Mouse (Mus musculus) monocyte, adult 5-6 weeks (primary cell): ENCODE results near the gene Sf3b4. TPM values are rescaled to one million over a fixed set of nuclear protein-coding genes. Genes with fewer than 3 reads are reported as not detected.

Experiments used
- ATAC-seq: fragments of 153-309, 156-312 bp; replicated peaks from 2 replicates; pipeline ENCODE4 v1.8.0; 2017; ENCODE audit warnings: mild to moderate bottlenecking; ENCODE audit not compliant: low TSS enrichment, insufficient number of reproducible peaks, severe bottlenecking, poor library complexity, low FRiP score
- total RNA-seq: library from RNA; stranded (forward); fragments of 200-1000, 200-491, 200-594 nt; gene quantifications from 3 replicates; pipeline ENCODE4 v1.2.3, GENCODE M21; 2017

Gene Sf3b4
- 4.0 to 14.2 TPM (median 7.5 TPM) in 3 replicates for total RNA-seq

DNA sequence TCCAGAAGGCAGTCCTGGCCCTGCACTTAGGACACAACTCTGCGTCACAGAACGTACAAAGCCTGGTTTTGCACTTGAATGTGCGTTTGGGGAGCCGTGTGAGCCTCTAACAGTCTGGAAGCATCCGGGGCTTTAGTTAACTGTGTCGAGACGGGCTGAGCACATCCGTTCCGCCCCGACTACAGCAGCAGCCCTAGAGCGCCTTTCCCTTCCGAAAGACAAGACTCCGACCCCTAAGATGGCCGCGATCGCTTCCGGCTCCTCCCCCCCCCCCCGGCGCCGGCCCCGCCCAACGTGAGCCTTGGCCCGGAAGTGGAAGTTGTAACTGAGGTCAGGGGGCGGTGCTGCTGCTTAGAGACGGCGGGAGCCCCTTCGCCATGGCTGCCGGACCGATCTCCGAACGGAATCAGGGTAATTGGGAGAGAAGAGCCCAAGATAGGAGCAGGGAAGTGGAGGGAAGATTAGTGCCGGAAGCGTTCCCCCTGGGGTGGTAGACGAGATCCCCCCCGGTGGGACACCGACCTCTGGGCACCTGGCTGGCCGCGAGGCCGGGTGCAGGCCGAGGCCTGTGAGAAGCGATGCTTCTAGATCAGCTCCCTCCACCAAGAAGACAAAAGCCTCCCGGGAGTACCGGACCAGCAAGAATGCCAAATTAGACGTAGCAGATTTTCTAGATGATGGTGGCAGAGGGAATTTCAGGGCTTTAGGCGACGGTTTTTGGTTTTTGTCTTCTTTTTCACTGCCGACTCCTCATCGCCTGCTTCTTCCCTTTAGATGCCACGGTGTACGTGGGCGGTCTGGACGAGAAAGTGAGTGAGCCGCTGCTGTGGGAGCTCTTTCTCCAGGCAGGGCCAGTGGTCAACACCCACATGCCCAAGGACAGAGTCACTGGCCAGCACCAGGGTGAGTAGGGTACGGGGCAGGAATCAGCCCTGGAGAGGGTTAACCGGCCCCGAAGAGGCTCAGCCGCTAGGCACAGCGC is at the start of gene Sf3b4:
Sf3b4 (plus strand) TSS at position 136 of the 982 bp plus-strand sequence.
- ATAC-seq, result peak; percentile 88

DNA sequence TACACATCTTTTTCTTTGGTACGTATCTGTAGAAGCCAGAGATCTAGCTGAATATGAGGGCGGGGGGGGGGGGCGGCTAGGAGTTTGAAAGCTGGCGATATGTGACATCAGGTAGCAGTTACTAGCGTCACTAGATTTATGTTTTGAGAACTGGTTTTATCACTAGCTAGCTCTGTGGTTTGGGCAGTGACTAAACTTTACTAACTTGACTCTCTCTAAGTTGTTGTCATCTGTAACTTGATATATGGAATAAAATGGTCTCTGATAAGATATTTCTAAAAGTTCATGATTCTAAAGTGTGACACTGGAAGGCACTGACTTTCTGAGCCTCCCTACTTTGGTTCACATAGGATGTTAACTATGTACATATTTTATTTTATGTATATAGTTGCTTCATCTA is 47.9 kb upstream of the Sf3b4 start:
- ATAC-seq, result no peak

DNA sequence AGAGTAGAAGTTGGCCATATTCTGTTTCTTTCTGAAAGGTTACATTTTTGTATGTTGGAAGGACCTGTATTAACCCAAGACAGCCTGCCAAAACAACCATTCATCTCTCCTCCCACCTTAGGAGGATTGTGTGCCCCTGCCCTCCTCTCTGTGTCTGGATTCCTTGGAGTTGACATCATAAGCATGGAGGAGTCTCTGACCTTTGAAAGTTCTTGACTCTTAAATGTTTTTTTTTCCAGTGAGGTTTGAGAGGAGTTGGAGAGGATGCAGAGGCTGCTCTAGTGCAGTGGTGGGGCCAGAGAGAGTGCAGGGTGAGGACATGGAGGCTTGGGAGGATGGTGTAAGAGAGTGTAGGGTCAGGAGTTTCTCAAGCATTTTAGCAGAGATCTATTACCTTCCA is 44.0 kb upstream of the Sf3b4 start:
- ATAC-seq, result no peak

- ATAC-seq, result no peak
These were observed 39.7 kb upstream of the Sf3b4 start for GRCm38 (mm10) chr3:96132478-96132877.

DNA sequence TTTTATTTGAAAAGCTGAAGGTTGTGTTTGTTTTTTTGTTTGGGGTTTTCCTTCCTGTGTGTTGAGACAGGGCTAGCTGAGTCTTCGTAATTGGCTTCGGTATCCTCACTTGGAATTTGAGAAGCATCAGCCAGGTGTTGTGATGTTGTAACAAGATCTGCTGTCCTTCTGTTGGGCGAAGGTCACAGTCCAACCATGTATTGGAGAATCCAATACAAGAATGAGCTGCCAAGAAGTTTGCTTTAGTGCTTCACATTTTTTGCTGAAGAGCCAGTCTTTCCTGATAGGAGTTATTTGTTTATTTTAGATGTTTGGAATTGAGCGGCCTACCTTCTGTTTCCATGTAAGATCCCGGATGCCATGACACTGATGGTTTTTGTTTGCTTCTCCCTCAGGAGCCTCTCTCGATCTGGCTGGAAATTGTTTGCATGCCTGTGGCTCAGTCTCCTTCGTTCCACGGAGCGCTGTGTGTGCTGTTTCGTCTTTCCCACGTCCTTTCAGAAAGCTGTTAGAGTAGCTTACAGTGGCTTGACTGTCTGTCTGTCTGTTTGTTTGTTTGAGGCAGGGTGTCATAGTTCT is 38.7 kb upstream of the Sf3b4 start:
- no peak for ATAC-seq

DNA sequence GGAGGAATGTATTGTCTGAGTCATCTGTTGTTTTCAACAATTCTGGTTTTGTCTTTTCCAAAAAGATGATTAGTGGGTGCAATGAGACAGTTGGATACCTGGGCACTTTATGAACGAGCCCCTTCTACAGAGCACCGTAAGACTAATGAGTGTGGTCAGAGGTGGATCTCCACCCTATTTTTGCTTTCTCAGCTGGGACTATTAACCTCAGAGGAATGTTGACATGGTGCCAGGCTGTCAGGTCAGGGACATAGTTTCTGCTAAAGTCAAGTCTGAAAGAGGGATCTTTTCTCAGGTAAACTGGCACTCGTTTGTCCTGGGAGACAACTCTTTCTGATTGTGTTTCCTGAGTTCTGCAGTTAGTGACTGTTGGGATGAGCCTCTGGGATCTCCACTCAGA is 37.1 kb upstream of the Sf3b4 start:
- ATAC-seq, result no peak

- peak; percentile 86 for ATAC-seq
These were observed 24.2 kb upstream of the Sf3b4 start for GRCm38 (mm10) chr3:96147950-96148349.

DNA sequence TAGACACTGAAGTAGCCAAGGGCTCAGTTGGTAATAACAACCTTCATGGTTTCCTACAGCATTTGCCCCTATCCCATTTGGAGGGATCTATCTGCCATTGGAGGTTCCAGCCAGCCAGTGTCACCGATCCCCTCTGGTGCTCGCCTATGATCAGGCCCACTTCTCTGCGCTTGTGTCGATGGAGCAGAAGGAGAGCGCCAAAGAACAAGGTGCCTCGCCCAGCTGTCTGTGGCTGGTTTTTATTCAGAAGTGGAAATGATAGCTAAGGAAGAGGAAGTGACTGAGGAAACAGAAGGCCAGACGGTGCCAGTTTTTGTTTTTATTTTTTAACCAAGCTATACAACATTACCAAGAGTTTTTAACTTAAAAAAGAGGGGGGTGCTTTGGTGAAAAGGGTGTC is 20.3 kb upstream of the Sf3b4 start:
- ATAC-seq, result no peak

- ATAC-seq, result no peak
These were observed 19.5 kb upstream of the Sf3b4 start for GRCm38 (mm10) chr3:96152611-96153010.

DNA sequence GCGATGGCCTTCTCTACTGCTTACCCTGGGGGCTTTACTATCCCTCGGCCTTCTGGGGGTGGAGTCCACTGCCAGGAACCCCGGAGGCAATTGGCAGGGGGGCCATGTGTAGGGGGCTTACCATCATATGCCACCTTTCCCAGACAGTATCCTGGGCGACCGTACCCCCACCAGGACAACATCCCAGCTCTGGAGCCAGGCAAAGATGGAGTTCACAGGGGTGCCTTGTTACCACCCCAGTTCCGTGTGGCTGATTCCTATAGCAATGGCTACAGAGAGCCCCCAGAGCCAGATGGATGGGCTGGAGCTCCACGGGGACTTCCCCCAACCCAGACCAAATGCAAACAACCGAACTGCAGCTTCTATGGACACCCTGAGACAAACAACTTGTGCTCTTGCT is 16.6 kb upstream of the Sf3b4 start:
- ATAC-seq, result no peak

DNA sequence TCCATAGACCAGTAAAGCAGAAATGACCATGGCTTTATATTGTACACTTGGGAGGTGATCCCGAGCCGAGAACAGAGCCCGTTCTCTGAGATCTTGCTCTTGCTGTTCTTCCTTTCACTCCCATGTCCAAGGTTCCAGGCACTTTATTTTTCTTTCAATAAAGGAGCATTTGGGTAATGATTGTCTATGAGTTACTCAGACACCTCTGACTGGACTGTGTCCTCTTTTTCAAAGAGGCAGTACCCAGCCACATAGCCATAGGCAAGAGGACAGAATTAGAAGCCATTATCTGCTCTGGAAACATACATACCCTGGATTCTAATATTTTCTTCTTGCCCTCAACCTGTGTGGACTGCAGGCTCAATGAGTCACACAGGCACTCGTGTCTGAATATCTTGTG is 12.3 kb upstream of the Sf3b4 start:
- no peak for ATAC-seq

DNA sequence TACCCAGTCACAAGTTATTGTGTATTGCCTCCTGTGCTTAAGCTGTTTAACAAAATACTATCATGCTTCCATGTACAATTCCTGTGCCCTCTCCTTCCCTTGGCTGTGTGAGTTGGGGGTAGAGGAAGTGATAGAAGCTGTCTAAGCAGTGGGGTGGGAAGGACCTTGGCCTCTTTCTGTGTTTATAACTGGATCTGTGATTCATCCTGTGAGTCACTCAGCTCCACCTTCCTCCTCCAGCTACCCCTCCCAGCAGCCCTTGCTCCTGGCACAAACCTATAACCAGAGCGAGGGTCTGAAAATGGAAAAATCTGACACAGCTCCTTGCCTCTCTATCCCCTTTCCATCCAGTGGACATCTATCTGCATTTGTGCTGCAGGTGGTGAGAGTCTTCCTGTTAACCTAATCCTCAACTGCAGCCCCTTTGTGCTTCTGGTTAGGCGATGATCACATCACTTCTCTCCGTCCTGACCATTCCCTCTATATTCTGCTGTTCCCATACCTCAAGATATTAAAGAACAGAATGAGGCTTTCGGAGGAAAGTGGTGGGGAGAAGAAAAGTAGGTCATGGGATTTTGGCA is 11.8 kb upstream of the Sf3b4 start:
- ATAC-seq, result 0 out of 2 replicates have a peak, but pooled peaks have one; percentile 15

DNA sequence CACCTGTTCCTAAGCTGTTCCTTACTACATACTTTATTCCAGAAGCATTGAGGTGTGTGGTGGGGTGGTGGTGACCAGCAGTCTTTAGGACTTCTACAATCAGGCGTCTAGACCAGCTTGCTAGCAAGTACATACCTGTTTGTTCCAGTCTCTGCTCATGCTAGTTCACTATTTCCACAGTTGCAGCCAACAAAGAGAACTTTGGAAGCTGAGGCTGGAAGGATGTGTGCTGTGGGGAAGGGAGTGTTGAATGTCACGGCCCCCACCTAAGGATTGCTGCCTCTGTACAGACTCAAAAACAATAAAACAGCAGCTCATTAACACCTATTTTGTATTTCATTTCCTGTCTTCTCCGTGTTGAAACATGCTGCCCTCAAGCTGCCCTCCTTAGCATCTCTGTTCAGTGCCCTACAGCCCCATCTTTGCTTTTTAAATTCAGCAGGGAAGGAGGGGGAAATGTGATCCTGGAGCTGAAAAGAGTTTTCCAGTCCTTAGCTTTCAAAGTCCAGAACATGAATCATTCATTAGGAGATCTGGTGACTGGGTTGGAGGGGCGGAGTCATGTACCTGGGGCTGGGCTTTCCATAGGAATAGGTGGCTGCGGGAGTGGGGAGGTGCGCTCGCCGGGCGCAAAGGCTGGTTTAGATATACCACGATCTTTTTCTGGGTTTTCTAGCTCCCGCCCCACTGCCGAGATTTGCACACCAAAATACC is 11.2 kb upstream of the Sf3b4 start:
- no peak for ATAC-seq

DNA sequence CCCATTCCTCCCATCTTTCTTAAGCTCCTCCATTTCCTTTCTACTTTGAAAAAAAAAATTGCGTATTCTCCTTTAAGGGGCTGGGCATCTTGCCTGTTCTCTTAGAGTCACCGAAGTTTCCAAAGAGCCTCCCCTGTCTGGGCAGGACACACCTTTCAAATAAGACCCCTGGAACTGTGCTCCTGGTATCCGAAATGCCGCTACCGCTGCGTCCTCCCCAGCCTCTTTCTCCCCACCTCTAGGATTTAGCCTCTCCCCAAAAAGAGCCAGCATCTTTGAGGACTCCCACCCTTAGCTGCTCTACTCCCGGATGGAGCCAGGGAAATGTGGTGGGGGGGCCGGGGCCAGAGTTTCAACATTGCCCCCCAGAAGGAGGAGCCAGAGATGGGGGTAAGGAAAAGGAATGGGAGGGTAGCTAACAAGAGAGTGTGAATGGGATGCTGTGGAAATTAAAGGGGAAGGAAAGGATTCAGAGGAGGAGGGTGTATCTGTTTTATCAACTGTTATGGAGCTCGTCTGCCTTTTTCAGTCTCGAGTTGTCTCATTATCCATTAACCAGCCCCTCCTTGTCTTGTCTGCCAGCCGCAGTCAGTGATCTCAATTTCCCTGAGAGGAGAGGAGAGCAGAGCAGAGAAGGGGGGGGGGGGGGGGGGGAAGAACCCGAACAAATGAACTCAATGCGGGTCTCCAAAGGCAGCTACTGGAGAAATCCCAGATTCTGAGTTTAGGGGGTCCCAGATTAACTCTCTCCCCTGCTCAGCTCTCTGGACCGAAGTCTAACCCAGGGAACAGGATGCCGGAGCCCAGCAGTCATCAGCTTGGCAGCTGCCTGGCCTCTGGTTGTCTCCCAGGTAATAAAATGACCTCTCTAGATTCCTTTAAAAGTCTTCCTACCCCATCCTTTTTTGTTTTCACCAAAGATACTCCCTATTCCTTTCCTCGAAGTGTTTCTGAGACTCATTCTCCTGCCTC is 10.0 kb upstream of the Sf3b4 start, which contains the start of gene Mtmr11:
Mtmr11 (plus strand) TSS at position 136 of the 972 bp plus-strand sequence.
- no peak for ATAC-seq

DNA sequence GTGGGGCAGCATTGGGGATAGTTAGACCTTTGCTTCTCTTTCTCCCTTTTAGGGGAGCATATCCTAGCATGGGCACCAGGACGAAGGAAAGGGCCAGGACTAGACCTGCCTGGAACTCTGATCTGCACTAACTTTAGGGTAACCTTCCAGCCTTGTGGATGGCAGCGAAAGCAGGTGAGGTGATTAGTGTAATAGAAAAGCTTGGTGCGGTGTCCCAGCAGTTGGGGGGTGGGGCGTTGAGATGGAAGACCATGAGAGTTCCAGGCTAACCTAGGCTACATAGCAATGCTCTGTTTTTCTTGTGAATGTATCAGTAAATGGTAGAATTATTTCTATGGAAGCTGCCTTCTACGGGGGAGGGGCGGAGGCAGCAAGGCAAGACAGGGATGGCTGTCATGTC is 9.1 kb upstream of the Sf3b4 start:
- ATAC-seq, result no peak

DNA sequence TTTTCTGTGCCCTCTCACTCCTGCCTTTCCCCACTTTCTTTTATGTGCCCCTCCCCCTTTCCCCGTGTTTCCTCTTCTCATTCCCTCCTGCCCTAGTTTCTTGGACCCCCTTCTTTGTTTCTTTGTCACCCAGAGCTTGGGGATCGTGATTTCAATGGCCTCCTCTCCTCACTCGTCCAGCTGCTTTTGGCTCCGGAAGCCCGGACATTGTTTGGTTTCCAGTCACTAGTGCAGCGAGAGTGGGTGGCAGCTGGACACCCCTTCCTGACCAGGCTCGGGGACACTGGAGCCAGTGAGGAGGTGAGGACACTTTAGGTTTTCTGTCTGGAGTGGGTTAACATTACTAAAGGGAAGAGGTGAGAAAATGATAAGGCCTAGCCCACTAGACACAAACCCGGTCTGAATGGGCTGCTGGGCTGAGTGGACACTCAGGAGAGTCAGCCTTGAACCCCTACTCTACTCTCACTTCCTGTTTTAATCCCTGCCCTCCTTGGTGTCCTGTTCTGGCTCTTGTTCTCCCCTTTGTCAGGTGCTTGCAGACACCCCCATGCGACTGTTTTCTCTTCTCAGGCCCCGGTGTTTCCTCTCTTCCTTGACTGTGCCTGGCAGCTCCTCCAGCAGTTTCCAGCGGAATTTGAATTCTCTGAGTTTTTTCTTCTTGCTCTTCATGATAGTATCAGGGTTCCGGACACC is 3.5 kb upstream of the Sf3b4 start:
- no peak for ATAC-seq

GRCm38 (mm10) chr3:96170276-96170675 is 1.9 kb upstream of the Sf3b4 start:
- no peak for ATAC-seq
